Mouse (Mus musculus) small intestine, adult 2 months (tissue): Measurements from ENCODE around the gene Hmgcs1. TPM values are rescaled to one million over a fixed set of nuclear protein-coding genes. Genes with fewer than 3 reads are reported as not detected.

Experiments
- H3K27ac ChIP-seq: fragments of 200-500 bp; 2 replicates; pipeline ENCODE4 v1.5.1; 2012; ENCODE audit warnings: low read depth, low read length, control low read depth, inconsistent platforms; ENCODE audit not compliant: insufficient read depth
- H3K27me3 ChIP-seq: fragments of 200-500 bp; 2 replicates; pipeline ENCODE4 v1.6.1; 2012; ENCODE audit warnings: mild to moderate bottlenecking, moderate library complexity, low read length, inconsistent platforms; ENCODE audit not compliant: control insufficient read depth, insufficient read depth
- H3K36me3 ChIP-seq: fragments of 200-500 bp; 2 replicates; pipeline ENCODE4 v1.6.1; 2012; ENCODE audit warnings: mild to moderate bottlenecking, low read length, control low read depth, inconsistent platforms; ENCODE audit not compliant: control insufficient read depth, insufficient read depth
- H3K4me1 ChIP-seq: fragments of 200-500 bp; 2 replicates; pipeline ENCODE4 v1.6.1; 2012; ENCODE audit warnings: low read length, inconsistent platforms, mixed read lengths; ENCODE audit not compliant: control insufficient read depth, insufficient read depth, insufficient read length
- H3K4me3 ChIP-seq: fragments of 200-500 bp; 2 replicates; pipeline ENCODE4 v1.5.1; 2012; ENCODE audit warnings: low read depth, mild to moderate bottlenecking, control low read depth, inconsistent platforms, low read length, moderate library complexity
- CTCF ChIP-seq: fragments of 200-500 bp; IDR thresholded peaks from 2 replicates; pipeline ENCODE4 v1.5.1; 2012; ENCODE audit warnings: low read depth, mild to moderate bottlenecking, control low read depth, inconsistent platforms, low read length, moderate library complexity, mixed read lengths; ENCODE audit not compliant: insufficient replicate concordance, insufficient read length; ENCODE audit errors: extremely low read depth
- POLR2A ChIP-seq: fragments of 200-500 bp; IDR thresholded peaks from 2 replicates; pipeline ENCODE4 v1.6.1; 2012; ENCODE audit warnings: low read depth, mild to moderate bottlenecking, control low read depth, inconsistent platforms, low read length, moderate library complexity
- WGBS: fragments of 180-500 bp; shearing (Covaris S2); methylation state at CpG from one replicate; pipeline ENCODE4 v1.1.7; 2018; 5-methylcytosine and 5-hydroxymethylcytosine counted together
- polyA plus RNA-seq: library from polyadenylated mRNA; depleted of rRNA; stranded (reverse); fragments of >200 nt; gene quantifications from 2 replicates; pipeline ENCODE4 v1.2.3, GENCODE M21; 2012

Gene Hmgcs1
- polyA plus RNA-seq, 1 experiment, result 14.3 TPM

GRCm38 (mm10) chr13:119713821-119714220 is 23.6 kb downstream of the Hmgcs1 start:
- Histone ChIP-seq H3K27ac (no peak overlapping the region), H3K27me3 (no peaks in the 10 kb centered on the region), H3K4me1 (no peaks in the 10 kb centered on the region), H3K4me3 (no peak overlapping the region), H3K36me3 (0 out of 2 replicates have a peak, but pooled peaks cover 2% of the 10 kb centered on the region)
- WGBS, result 69% methylated on average over 9 of the region's 9 CpGs
- TF ChIP-seq POLR2A (no peak), CTCF (no peak)

GRCm38 (mm10) chr13:119716105-119716504 is 25.9 kb downstream of the Hmgcs1 start:
- Histone ChIP-seq H3K4me3 (no peak overlapping the region), H3K36me3 (no peaks in the 10 kb centered on the region), H3K27ac (no peak overlapping the region), H3K27me3 (no peaks in the 10 kb centered on the region), H3K4me1 (no peaks in the 10 kb centered on the region)
- WGBS, result 74% methylated on average over 2 of the region's 2 CpGs
- no peak for TF ChIP-seq CTCF
- TF ChIP-seq POLR2A, result no peak

GRCm38 (mm10) chr13:119722447-119722846 is 32.3 kb downstream of the Hmgcs1 start:
- TF ChIP-seq CTCF (no peak), POLR2A (no peak)
- Histone ChIP-seq H3K4me1 (no peaks in the 10 kb centered on the region), H3K36me3 (no peaks in the 10 kb centered on the region), H3K4me3 (no peak overlapping the region), H3K27me3 (no peaks in the 10 kb centered on the region), H3K27ac (no peak overlapping the region)
- 64% methylated on average over 3 of the region's 3 CpGs for WGBS

- TF ChIP-seq POLR2A (no peak), CTCF (no peak)
- H3K4me3 ChIP-seq, result no peak overlapping the region
- H3K27ac ChIP-seq, result no peak overlapping the region
- no peaks in the 10 kb centered on the region for H3K27me3 ChIP-seq
- H3K36me3 ChIP-seq, result no peaks in the 10 kb centered on the region
- H3K4me1 ChIP-seq, result no peaks in the 10 kb centered on the region
- 55% methylated on average over 5 of the region's 5 CpGs for WGBS
These were observed 33.2 kb downstream of the Hmgcs1 start for GRCm38 (mm10) chr13:119723368-119723767.

GRCm38 (mm10) chr13:119724541-119724940 is 34.4 kb downstream of the Hmgcs1 start:
- Histone ChIP-seq H3K36me3 (no peaks in the 10 kb centered on the region), H3K4me1 (no peaks in the 10 kb centered on the region), H3K27ac (no peak overlapping the region), H3K27me3 (no peaks in the 10 kb centered on the region), H3K4me3 (no peak overlapping the region)
- TF ChIP-seq POLR2A (no peak), CTCF (no peak)
- 63% methylated on average over 7 of the region's 7 CpGs for WGBS

GRCm38 (mm10) chr13:119727608-119728387 is 37.6 kb downstream of the Hmgcs1 start:
- Histone ChIP-seq H3K27ac (no peak overlapping the region), H3K4me1 (no peaks in the 10 kb centered on the region), H3K36me3 (no peaks in the 10 kb centered on the region), H3K27me3 (no peaks in the 10 kb centered on the region), H3K4me3 (no peak overlapping the region)
- WGBS, result 77% methylated on average over 26 of the region's 26 CpGs
- TF ChIP-seq CTCF, result no peak
- no peak for TF ChIP-seq POLR2A

- no peaks in the 10 kb centered on the region for H3K27me3 ChIP-seq
- no peaks in the 10 kb centered on the region for H3K36me3 ChIP-seq
- whole genome bisulfite sequencing, result 80% methylated on average over 7 of the region's 7 CpGs
- TF ChIP-seq POLR2A, result no peak
- no peak for TF ChIP-seq CTCF
- H3K4me3 ChIP-seq, result no peak overlapping the region
- H3K27ac ChIP-seq, result no peak overlapping the region
- no peaks in the 10 kb centered on the region for H3K4me1 ChIP-seq
These were observed 39.2 kb downstream of the Hmgcs1 start for GRCm38 (mm10) chr13:119729406-119729805.
